Mouse (Mus musculus) thymus, adult 2 months (tissue): ENCODE data around the gene Pum1.

ENCODE experiments used
- CTCF ChIP-seq: fragments of 200-500 bp; IDR thresholded peaks from 2 replicates; pipeline ENCODE4 v1.5.1; 2012; ENCODE audit warnings: mild to moderate bottlenecking, control low read depth, low read length, moderate library complexity, borderline replicate concordance; ENCODE audit not compliant: control insufficient read depth, poor library complexity, insufficient read depth; ENCODE audit errors: extremely low read depth
- POLR2A ChIP-seq: fragments of 200-500 bp; IDR thresholded peaks from 2 replicates; pipeline ENCODE4 v1.6.1; 2012; ENCODE audit warnings: mild to moderate bottlenecking, low read length, control low read depth, moderate library complexity; ENCODE audit not compliant: control insufficient read depth, poor library complexity, insufficient read depth; ENCODE audit errors: extremely low read depth

- TF ChIP-seq POLR2A (no peak), CTCF (no peak)
Observed at GRCm38 (mm10) chr4:130693936-130694335, 30.8 kb downstream of the Pum1 start.
